Mouse (Mus musculus) lung, postnatal 4 days (tissue): Measurements from ENCODE around the gene Cdsn.
A peak's percentile ranks its signal among the peaks of the same experiment; 100 is the strongest.
"Not testable (repeated sequence)": the region's sequence is repeated elsewhere in the genome, so short reads cannot be mapped to it uniquely, and the experiment has no call there.

ENCODE experiments used
- DNase-seq, 2 experiments: peaks; one replicate each; pipeline ENCODE4 v3.0.0; 2021

The Cdsn gene

GRCm38 (mm10) chr17:35551881-35552414, at the start of gene Cdsn:
Cdsn (plus strand) TSS chr17:35552128.
- DNase-seq = no peak

- no peak for DNase-seq
Measured at GRCm38 (mm10) chr17:35502226-35502625, 49.7 kb upstream of the Cdsn start.

- no peak for DNase-seq
Measured at GRCm38 (mm10) chr17:35502762-35503161, 49.2 kb upstream of the Cdsn start.

- DNase-seq = no peak
Measured at GRCm38 (mm10) chr17:35503849-35504248, 48.1 kb upstream of the Cdsn start.

GRCm38 (mm10) chr17:35504628-35505481, 47.1 kb upstream of the Cdsn start:
- no peak for DNase-seq

GRCm38 (mm10) chr17:35505776-35506175, 46.2 kb upstream of the Cdsn start, which contains the start of gene Pou5f1:
Pou5f1 (plus strand) TSS chr17:35506018.
- DNase-seq = no peak

- no peak for DNase-seq
Measured at GRCm38 (mm10) chr17:35506881-35507280, 45.0 kb upstream of the Cdsn start.

GRCm38 (mm10) chr17:35507556-35508260, 44.2 kb upstream of the Cdsn start:
- DNase-seq = no peak

- DNase-seq = not testable (repeated sequence)
Measured at GRCm38 (mm10) chr17:35508279-35508678, 43.6 kb upstream of the Cdsn start.

- peak; percentile 62 to 63 for DNase-seq
Measured at GRCm38 (mm10) chr17:35509284-35509683, 42.6 kb upstream of the Cdsn start.

- no peak for DNase-seq
Measured at GRCm38 (mm10) chr17:35512916-35513626, 38.9 kb upstream of the Cdsn start.

- DNase-seq = peak; percentile 53 to 83
Measured at GRCm38 (mm10) chr17:35513886-35514285, 38.0 kb upstream of the Cdsn start.

GRCm38 (mm10) chr17:35514756-35515155, 37.2 kb upstream of the Cdsn start:
- no peak for DNase-seq

- peak; percentile 51 to 56 for DNase-seq
Measured at GRCm38 (mm10) chr17:35515911-35516640, 35.9 kb upstream of the Cdsn start.

- peak; percentile 97 to 98 for DNase-seq
Measured at GRCm38 (mm10) chr17:35516652-35517500, 35.1 kb upstream of the Cdsn start, which contains the start of the genes Tcf19 and Cchcr1. Tcf19 (minus strand) TSS chr17:35516824. Cchcr1 (plus strand) TSS chr17:35517100.

- DNase-seq = peak in 1 of 2 experiments; percentile 20
Measured at GRCm38 (mm10) chr17:35517526-35517925, 34.4 kb upstream of the Cdsn start.

- no peak for DNase-seq
Measured at GRCm38 (mm10) chr17:35524354-35524753, 27.6 kb upstream of the Cdsn start.

- no peak for DNase-seq
Measured at GRCm38 (mm10) chr17:35526644-35527043, 25.3 kb upstream of the Cdsn start.

GRCm38 (mm10) chr17:35532360-35532759, 19.6 kb upstream of the Cdsn start:
- DNase-seq = no peak

- DNase-seq = no peak
Measured at GRCm38 (mm10) chr17:35532901-35533300, 19.0 kb upstream of the Cdsn start, which contains the start of gene Psors1c2. Psors1c2 (plus strand) TSS chr17:35533201.

- peak; percentile 60 to 76 for DNase-seq
Measured at GRCm38 (mm10) chr17:35534343-35534742, 17.6 kb upstream of the Cdsn start.
